Mouse (Mus musculus) frontal cortex, adult 2 months (tissue): ENCODE results near the gene Cfd. TPM values are rescaled to one million over a fixed set of nuclear protein-coding genes. Genes with fewer than 3 reads are reported as not detected.

Experiments
- DNase-seq, 2 experiments: peaks; one replicate each; pipeline ENCODE4 v3.0.0; 2022; ENCODE audit warnings: low spot score in 1 of 2; ENCODE audit errors: extremely low spot score in 1 of 2
- polyA plus RNA-seq: library from polyadenylated mRNA; depleted of rRNA; stranded (reverse); fragments of >200 nt; gene quantifications from 2 replicates; pipeline ENCODE4 v1.2.3, GENCODE M21; 2012

Cfd gene
- polyA plus RNA-seq, 1 experiment, result 1.1 TPM

DNA sequence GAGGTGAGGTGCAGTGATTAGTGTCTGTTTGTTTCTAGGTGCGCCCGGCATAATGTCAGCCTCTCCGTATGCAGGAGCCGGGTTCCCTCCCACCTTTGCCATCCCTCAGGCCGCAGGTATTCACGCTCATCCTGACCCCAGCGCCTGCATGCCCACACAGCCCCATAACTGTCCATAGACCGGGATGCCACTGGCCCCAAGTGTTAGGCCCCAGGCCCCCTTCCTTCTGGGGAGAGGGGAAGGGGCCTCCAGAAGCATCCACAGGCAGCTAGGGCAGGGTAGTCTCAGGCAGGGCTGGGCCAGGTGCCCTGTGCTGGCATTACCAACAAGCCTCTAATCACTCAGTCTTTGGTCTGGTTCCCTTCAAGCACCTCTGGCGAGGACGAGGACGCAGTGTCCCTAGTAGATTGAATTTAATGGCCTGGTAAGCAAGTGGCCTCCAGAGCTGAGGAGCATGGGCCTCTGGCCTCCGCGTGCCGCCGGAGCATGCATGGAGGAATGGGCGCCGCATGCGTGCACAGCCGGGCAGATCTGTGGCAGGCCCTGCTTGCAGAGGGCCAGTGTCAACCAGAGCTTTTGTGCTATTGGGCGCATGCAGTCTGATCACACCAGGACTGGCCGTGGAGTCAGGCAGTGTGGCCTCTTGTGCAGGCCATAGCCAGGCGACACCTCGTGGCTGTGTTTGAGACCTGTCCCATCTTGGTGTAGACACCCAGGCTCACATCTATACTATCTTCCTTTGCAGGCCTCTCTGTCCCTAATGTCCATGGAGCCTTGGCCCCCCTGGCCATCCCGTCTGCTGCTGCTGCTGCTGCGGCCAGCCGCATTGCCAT, 30.4 kb upstream of the Cfd start:
- DNase-seq, result no peak

DNA sequence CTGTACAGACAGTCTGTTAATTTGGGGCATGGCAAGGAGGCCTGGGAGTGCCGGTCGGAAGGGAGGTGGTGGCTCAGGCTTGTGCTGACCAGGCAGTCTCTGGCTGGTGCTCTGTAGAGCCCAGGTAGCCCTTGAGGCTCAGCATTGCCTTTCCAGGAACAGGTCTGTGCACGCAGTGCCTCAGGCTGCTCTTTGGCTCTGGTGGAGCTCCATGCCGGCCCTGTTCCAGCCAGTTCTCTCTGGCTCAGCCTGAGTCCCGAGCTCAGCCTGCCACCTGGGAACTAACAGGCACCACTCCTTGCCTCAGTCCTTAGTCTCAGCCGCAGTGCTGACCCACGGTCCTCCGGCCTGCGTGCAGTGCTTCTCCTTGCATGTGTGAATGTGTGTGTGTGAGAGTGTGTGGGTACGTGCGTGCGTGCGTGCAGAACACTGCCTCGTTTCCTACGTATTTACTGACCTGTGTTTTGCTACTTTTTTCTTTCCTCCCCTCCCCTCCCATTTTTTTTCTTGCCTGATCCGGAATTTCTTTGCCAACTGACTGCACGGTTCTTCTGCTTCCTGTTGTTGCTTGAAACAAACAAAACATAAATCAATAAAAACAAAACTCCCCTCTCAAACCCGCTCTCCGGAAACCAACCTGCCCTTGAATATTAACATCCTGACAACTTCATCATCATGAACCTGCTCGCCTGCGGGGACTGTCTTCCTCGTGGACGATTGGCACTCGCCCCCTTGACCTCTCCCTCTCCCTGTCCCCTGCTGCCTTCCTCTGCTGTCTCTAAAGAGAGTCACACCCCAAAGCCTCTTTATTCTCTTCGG, 29.2 kb upstream of the Cfd start:
- DNase-seq, result no peak

DNA sequence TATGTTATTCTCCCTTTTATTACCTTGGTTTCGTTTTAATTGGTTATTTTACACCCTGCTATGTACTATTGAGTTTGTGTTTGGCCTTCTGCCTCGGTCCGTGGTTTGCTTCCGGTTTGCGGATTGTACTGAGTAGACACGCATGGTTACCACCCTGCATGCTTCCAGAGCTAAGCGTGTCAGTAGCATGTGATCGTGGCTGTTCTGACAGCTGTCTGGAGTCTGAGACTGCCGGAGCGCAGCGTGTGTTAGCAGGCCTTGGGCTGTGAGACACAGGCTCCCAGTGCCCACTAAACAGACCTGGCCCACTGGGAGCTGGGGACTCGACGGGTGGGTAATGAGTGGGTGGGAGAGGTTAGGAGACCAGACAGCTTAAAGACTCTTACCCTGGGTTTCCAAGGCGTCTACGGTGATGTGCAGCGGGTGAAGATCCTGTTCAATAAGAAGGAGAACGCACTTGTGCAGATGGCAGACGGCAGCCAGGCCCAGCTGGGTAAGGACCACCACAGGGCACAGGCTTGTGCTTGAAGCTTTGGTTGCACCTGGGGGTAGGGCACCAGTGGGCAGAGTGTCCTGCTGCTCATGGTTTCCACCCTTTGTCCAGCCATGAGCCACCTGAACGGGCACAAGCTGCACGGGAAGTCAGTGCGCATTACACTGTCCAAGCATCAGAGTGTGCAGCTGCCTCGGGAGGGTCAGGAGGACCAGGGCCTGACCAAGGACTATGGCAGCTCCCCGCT, 28.4 kb upstream of the Cfd start:
- no peak for DNase-seq

DNA sequence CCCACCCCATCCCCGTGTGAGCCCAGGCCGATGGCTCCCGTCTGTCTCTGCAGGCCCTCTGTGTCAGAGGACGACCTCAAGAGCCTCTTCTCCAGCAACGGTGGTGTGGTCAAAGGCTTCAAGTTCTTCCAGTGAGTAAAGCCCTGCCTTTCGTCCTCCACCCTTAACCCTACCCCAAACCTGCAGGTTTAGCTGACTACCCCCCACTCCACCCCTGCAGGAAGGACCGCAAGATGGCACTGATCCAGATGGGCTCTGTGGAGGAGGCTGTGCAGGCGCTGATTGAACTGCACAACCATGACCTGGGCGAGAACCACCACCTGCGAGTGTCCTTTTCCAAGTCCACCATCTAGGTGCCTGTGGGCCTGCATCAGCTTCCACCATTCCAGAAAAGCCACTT, 27.7 kb upstream of the Cfd start:
- DNase-seq, result no peak

DNA sequence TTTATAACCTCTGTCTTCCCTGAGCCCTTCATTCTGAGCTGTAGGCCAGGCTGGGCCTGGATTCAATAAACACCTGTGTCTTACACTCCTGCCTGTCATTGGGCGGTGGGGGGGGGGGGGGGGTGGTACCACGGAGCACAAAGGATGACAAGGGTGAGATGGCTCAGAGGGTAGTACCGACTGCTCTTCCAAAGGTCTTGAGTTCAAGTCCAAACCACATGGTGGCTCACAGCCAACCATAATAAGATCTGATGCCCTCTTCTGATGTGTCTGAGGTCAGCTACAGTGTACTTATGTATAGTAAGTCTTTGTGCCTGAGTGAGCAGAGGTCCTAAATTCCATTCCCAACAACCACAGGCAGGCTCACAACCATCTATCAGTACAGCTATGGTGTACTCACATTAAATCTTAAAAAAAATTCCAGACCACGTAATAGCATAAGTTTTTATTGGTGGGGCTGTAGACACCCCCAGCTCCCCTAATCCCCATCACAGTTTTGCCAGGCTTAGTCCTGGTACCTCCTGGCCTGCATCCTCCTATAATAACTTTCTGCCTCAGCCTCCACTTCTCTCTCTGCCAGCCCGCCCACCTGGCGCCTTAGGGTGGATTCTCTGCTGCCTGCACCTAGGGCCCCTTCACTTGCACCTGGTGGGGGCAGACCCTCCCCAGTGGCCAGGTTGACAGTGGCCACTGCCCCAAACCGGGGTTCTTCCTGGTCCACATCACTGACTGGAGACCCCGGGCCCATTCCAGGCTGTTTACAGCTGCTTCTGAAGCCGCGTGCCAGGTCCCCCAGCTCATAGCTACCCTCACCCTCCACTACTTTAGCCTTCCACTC, 26.1 kb upstream of the Cfd start:
- DNase-seq, result no peak

DNA sequence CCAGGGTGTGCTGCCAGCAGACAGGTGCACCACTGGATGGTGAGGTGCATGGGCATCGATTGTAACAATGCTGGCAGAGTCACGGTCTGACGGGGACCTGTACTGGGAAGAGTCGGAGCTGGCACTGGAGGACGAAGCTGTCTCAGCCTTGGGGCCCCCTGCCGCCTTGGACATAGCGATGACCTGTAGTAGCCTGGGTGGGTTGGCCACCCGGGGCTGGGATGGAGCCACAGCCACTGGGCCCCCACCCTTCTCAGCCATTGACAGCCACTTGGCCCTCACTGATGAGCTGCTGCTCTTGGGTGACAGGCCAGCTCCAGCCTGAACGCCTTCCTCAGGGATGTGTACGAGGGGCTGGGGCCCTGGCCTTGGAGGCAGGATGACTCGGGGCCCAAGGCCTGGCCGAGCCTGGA, 25.5 kb upstream of the Cfd start:
- DNase-seq, result no peak

DNA sequence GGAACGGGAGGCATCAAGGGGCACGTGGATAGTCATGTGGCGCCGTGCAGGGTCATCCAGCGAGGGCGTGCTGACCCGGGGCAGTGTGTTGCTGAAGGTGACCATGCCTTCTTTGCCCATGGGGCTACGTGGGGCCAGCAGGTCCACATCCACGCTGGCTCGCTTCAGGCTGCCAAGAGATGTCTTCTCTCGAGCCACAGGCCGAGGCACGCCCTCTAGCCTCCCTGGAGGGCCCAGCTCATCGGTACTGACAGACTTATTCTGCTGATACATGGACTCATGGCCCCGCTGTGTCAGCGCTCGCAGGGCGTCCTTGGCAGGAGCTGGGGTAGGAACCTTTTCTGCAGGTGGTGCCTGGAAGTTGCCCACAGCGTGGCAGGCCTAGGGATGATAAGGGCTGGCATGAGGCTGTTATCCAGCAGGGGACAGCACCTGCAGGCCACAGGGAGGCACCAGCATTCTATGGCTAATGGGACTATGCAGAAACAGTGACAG, 24.8 kb upstream of the Cfd start:
- no peak for DNase-seq

DNA sequence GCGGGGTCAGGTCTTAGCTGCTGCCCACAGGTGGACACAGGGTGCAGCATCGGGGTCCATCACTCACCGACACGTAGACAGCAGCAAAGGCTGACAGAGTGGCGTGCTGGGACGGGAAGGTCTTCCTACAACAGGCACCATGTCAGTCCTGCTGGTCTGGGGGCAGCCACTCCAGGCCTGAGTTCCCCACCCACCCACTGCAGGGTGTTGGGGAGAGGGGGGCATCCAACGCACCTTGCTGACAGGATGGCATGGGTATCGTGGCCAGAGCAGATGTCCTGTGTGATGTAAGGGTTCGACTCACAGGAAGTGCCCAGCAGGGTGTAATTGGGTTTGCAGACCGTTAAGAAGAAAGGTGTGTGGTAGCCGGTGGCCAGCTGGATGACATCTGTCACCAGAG, 24.1 kb upstream of the Cfd start:
- no peak for DNase-seq

DNA sequence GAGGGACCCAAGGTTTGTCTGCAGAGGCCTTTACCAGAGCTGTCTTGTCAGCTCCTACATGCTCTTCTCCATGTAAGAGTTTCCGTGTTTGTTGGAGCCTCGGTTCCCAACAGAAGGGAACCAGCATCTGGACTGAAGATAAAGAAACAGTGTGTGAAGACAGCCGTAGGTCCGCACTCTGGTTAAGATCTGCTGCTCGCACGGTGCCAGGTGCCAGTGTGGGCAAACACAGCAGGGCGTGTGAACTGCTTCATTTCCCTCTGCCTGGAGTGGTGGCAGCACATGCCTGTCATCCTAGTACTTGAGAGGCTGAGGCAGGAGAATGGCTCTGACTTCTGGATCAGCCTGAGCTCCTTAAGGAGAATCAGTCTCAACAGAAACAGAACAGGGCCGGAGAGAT, 18.8 kb upstream of the Cfd start:
- no peak for DNase-seq

DNA sequence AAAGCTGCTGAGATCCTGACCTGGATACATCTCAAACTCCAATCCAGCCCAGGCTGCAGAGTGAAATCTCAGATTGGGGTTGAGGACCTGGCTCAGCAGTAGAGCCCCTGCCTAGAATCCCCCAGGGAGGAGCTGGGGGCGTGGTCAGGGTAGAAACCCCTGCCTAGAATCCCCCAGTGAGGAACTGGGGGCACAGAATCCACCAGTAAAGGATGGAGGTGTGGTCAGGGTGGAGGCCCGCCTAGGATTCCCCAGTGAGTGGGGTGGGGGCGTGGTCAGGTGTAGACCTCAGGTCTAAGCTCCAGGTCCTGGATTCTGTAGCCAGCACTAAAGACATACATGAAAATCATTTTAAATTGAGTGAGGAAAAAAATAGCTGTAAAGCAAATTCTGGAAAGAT, 17.8 kb upstream of the Cfd start:
- no peak for DNase-seq

DNA sequence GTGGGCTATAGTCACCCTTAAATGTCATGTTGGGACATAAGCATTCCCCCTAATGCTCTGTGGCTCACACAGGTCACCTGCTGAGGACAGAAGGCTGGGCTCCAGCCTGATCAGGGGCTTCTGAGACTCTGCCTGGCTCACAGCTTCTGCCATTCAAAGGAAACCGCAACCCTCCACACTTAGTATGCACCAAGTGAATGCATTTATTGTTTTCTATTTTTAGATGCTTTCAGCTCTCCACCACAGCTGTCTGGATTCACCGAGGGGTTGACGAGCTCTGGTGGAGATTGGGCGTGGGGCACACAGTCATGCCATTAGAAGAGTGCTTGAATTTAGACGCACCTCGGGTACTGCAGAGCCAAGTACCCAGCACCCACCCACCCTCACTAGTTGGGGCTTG, 17.3 kb upstream of the Cfd start:
- no peak for DNase-seq

DNA sequence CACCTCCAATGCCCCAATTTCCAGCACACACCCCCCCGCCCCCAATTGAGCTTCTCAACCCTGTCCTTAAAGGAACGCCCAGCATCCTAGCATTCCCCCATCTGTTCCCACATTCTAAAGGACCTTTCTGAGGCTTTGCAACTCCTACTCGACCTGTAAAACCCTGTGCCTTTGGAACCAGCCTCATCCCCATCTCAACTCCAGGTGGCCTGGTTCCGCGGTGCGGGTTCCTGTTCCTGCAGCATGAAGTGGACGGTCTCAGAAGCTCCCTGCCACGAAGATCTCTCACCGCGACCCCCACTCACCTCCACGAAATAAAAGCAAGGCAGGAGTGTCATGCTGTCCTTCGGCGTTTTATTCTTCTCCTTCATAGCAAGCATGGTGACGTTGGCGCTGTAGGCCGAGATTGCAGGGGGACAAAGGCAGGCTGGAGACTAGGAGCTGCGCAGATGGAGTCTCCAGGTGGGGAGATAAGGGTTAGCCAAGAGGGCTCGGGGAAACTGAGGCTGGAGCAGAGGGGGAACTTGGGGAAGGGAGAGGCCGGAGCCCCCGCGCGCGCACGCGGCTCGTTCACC, 16.9 kb upstream of the Cfd start:
- no peak for DNase-seq

DNA sequence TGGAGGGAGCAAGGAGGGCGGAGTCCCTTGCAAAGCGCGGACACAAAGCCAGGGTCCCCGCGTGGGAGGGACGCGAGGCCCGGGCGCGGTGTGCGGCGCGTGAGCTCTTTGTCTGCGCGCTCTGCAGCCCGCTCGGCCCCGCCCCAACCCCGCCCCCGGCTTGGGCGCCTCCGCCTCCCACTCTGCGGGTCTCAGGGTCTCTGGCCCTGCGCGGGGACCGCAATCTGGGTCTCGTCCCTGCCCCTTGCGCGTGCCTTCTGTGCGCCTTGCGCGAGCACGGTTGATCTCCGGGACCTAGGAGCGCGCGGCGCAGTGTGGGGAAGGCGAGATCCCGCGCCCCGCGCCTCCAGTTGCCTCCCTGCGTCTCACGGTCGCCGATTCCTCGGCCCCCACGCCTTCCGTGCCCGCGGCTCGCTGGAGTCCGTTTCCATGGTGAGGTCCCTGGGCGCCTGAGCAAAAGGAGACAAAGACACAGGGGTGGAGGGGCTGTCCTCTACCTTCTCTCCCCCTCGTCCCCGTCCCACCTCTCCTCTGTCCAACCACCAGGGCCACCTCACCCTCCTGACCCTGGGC, 16.3 kb upstream of the Cfd start, which contains the start of the genes Prtn3 and Plppr3:
Gene Prtn3 (plus strand): TSS at position 187 of the 573 bp plus-strand sequence.
Gene Plppr3 (minus strand): TSS at position 345 of the 573 bp plus-strand sequence.
- no peak for DNase-seq

DNA sequence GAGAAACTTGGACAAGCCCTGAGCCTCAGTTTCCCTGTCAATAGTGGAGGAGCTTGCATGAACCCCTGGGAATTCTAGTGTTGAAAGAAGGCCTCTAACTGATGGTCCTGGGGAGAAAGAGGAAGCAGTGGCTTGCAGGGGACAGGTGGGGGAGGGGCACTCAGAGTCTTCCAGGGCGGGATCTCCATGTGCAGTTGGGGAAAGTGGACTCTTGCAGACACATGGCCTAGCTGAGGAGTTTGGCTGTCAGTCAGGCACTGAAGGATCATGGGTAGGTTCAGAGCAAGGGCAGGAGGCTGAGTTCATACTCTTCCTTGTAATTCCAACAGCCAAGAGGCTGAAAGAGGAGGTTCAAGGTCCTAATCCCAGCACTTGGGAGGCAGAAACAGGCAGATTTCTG, 13.5 kb upstream of the Cfd start:
- DNase-seq, result no peak

DNA sequence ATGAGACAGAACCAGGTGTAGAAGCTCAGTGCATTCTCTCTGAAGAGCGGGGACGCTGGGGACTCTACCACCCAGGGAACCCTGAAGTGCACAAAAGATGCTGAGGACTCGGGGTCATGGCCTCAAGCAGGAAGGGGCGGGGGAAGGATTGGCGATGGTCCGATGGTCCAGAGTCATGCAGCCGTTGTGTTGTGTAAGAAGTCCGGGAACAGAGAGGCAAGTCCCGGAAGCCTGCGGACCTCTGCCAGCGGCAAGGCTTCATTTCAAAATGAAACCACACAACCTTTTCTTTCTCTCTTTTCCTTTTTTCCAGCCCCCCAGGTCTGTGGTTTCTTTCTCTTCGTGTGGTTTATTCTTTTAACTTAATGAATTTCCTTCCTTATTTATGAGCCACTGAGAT, 12.9 kb upstream of the Cfd start:
- no peak for DNase-seq

DNA sequence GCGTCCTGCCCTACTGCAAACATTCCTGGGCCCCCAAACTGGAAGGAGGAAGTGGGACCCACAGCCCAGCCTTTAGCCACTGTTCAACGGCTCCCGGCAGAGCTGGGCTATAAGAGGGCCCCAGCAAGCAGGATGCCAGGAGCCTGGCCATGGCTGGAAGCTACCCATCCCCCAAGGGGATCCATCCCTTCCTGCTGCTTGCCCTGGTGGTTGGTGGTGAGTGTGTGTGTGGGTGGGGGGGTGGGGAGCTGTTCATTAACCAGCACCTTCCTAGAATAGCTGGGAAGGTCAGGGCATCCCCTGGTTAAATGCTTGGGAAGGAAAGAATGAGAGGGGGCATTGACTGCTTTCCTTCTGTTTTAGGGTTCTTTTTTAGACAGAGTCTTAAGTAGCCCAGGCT, 11.1 kb upstream of the Cfd start:
- no peak for DNase-seq

DNA sequence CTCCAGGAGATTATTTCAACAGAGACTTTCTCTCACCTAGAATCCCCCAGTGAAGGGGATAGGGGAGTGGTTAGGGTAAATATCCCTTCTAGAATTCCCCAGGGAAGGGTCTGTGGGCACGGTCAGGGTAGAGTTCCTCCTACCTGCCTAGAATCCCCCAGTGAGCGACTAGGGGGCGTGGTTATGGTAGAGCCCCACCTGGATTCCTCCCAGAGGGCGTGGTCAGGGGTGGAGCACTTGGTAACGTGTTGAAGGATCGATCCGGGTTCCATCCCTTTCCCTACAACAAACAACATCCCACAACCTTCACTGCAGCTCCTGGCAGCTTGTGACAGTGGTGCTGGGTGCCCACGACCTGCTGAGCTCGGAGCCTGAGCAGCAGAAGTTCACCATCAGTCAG, 9.9 kb upstream of the Cfd start:
- DNase-seq, result no peak

DNA sequence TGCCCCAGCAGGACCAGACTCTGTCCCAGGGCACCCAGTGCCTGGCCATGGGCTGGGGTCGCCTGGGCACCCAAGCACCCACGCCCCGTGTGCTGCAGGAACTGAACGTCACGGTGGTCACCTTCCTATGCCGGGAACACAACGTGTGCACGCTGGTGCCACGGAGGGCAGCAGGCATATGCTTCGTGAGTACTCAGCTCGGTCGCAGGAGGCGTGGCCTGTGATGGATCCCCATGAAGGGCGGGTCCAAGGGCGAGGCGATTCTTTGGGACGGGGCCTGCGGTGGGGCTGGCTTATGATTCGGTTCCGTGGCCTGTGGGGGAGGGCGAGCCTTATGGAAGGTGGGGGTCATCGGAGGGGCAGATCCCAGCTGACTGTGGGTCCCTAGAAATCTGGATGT, 8.7 kb upstream of the Cfd start:
- no peak for DNase-seq

DNA sequence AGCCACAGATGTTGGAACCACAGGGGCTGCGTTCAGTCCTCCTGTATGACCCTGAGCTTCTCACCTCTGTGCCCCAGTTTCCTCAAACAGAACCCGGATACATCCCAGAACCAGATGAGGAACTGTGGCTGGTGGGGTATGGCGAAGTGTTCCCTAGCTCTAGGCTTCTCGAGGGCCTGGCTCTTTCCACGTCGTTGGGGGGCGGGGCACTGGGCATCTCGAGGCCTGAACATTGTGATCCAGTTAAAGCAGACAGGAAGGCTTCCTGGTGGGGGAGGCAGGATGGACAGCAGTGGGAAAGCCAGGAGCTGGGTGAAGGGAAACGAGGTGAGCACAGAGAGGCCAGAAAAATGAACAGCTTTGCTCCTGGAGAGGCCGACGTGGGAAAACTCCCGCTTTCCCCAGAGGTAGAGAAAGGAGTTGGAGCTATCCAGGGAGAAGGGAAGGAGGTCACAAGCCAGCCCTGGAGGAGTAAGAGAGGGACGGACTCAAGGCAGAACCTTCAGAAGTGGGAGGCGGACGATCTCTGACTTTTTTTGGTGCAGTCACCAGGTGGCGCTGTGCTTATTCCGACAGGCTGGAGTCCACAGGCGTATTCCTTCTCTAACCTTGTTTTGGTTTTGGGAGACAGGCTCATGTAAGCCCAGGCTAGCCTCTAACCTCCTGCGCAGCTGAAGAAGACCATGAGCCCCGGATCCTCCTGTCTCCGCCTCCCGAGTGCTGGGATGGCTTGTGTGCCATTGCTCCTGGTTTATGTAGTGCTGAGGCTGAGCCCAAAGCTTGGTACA, 7.2 kb upstream of the Cfd start:
- DNase-seq, result peak; percentile 50 to 90
